Mouse (Mus musculus) lung, postnatal 0 days (tissue): ENCODE results near the gene Dnajc6. TPM values are rescaled to one million over a fixed set of nuclear protein-coding genes. Genes with fewer than 3 reads are reported as not detected.

Experiments
- ATAC-seq: fragments of 200-750 bp; cut with Nextera tagmentation; 2 replicates; pipeline ENCODE4 v1.8.0; 2017; ENCODE audit warnings: moderate library complexity
- DNase-seq: peaks from one replicate; pipeline ENCODE4 v3.0.0-alpha.2; 2016; ENCODE audit warnings: low spot score
- H3K27ac ChIP-seq: fragments of 300-500 bp; sonication (generic); 2 replicates; pipeline ENCODE4 v1.5.1; 2014; ENCODE audit warnings: antibody characterized with exemption, mild to moderate bottlenecking, low read length, mixed read lengths
- H3K27me3 ChIP-seq: fragments of 300-500 bp; sonication (generic); replicated peaks from 2 replicates; pipeline ENCODE4 v1.6.1; 2014; ENCODE audit warnings: low read length, mixed read lengths; ENCODE audit not compliant: insufficient read depth
- H3K36me3 ChIP-seq: fragments of 300-500 bp; sonication (generic); 2 replicates; pipeline ENCODE4 v1.6.1; 2014; ENCODE audit warnings: low read length, mixed read lengths; ENCODE audit not compliant: insufficient read depth
- H3K4me1 ChIP-seq: fragments of 300-500 bp; sonication (generic); 2 replicates; pipeline ENCODE4 v1.6.1; 2014; ENCODE audit warnings: antibody characterized with exemption, low read depth, low read length, mixed read lengths; ENCODE audit not compliant: insufficient read depth
- H3K4me2 ChIP-seq: fragments of 300-500 bp; sonication (generic); replicated peaks from 2 replicates; pipeline ENCODE4 v1.6.1; 2014; ENCODE audit warnings: low read depth, mild to moderate bottlenecking, low read length, moderate library complexity, mixed read lengths
- H3K4me3 ChIP-seq: fragments of 300-500 bp; sonication (generic); 2 replicates; pipeline ENCODE4 v1.5.1; 2014; ENCODE audit warnings: low read depth, low read length
- H3K9ac ChIP-seq: fragments of 300-500 bp; sonication (generic); replicated peaks from 2 replicates; pipeline ENCODE4 v1.6.1; 2014; ENCODE audit warnings: low read depth, mild to moderate bottlenecking
- H3K9me3 ChIP-seq: fragments of 300-500 bp; sonication (generic); 2 replicates; pipeline ENCODE4 v1.6.1; 2016; ENCODE audit warnings: low read length, mixed read lengths
- CTCF ChIP-seq: IDR thresholded peaks from 2 replicates; pipeline ENCODE4 v1.5.1; 2016; ENCODE audit warnings: antibody characterized with exemption, mild to moderate bottlenecking
- EP300 ChIP-seq: IDR thresholded peaks from 2 replicates; pipeline ENCODE4 v1.6.1; 2016; ENCODE audit warnings: antibody characterized with exemption, mild to moderate bottlenecking, control low read depth
- WGBS: fragments of 180-500 bp; shearing (Covaris S2); extraction: QIAGEN DNeasy Blood & Tissue Kit; methylation state at CpG from one replicate; pipeline ENCODE4 v1.1.7; 2014; 5-methylcytosine and 5-hydroxymethylcytosine counted together
- polyA plus RNA-seq: library from polyadenylated mRNA; unstranded; fragments of >200 nt; fragmentation: Nextera tagmentation; extraction: Ambion mirVana; gene quantifications from 2 replicates; pipeline ENCODE4 v1.2.1, GENCODE M21; 2015

Dnajc6 gene
- polyA plus RNA-seq, 1 experiment from 2014 or later = 0.14 TPM

GRCm38 (mm10) chr4:101508851-101509577 is 12.6 kb downstream of the Dnajc6 start:
- ATAC-seq (no peak), DNase-seq (no peak)
- Histone ChIP-seq H3K9me3 (no peaks in the 10 kb centered on the region), H3K9ac (no peak overlapping the region), H3K27me3 (peaks cover 7% of the 10 kb centered on the region; the same call in 1 of the 2 replicates), H3K4me3 (peak overlapping the region; percentile 17; the same call in 1 of the 2 replicates), H3K27ac (no peak overlapping the region), H3K4me1 (peaks cover 7% of the 10 kb centered on the region; the same call in 1 of the 2 replicates), H3K4me2 (peak overlapping the region; percentile 44), H3K36me3 (no peaks in the 10 kb centered on the region)
- TF ChIP-seq CTCF (no peak), EP300 (no peak)
- 9% methylated on average over 28 of the region's 30 CpGs for WGBS

GRCm38 (mm10) chr4:101510111-101510903 is 13.9 kb downstream of the Dnajc6 start:
- WGBS = 67% methylated on average over 8 of the region's 8 CpGs
- Histone ChIP-seq H3K4me1 (peaks cover 7% of the 10 kb centered on the region; the same call in 1 of the 2 replicates), H3K4me3 (no peak overlapping the region), H3K36me3 (no peaks in the 10 kb centered on the region), H3K27ac (no peak overlapping the region), H3K4me2 (no peak overlapping the region), H3K27me3 (peaks cover 7% of the 10 kb centered on the region; the same call in 1 of the 2 replicates), H3K9ac (no peak overlapping the region), H3K9me3 (no peaks in the 10 kb centered on the region)
- DNase-seq = no peak
- TF ChIP-seq EP300 = no peak
- no peak for TF ChIP-seq CTCF
- ATAC-seq = no peak

GRCm38 (mm10) chr4:101510904-101511210 is 14.4 kb downstream of the Dnajc6 start:
- peaks cover 7% of the 10 kb centered on the region; the same call in 1 of the 2 replicates for H3K4me1 ChIP-seq
- 55% methylated on average over 5 of the region's 5 CpGs for WGBS

GRCm38 (mm10) chr4:101511768-101512521 is 15.5 kb downstream of the Dnajc6 start:
- DNase-seq (no peak), ATAC-seq (no peak)
- 90% methylated on average over 5 of the region's 5 CpGs for WGBS

More at GRCm38 (mm10) chr4:101510904-101511210, 14.4 kb downstream of the Dnajc6 start:
- DNase-seq (no peak), ATAC-seq (no peak)
- Histone ChIP-seq H3K27ac (no peak overlapping the region), H3K9me3 (no peaks in the 10 kb centered on the region), H3K36me3 (no peaks in the 10 kb centered on the region), H3K27me3 (peaks cover 7% of the 10 kb centered on the region; the same call in 1 of the 2 replicates), H3K9ac (no peak overlapping the region), H3K4me3 (no peak overlapping the region), H3K4me2 (no peak overlapping the region)
- TF ChIP-seq CTCF = no peak
- TF ChIP-seq EP300 = no peak

GRCm38 (mm10) chr4:101513251-101513650 is 16.8 kb downstream of the Dnajc6 start:
- no peak overlapping the region for H3K4me3 ChIP-seq
- no peak for TF ChIP-seq CTCF
- no peak for TF ChIP-seq EP300
- H3K27ac ChIP-seq = no peak overlapping the region
- DNase-seq (no peak), ATAC-seq (no peak)
- no peaks in the 10 kb centered on the region for H3K9me3 ChIP-seq
- no peak overlapping the region for H3K4me2 ChIP-seq
- no peaks in the 10 kb centered on the region for H3K36me3 ChIP-seq
- peaks cover 7% of the 10 kb centered on the region; the same call in 1 of the 2 replicates for H3K27me3 ChIP-seq
- no peak overlapping the region for H3K9ac ChIP-seq
- peaks cover 7% of the 10 kb centered on the region; the same call in 1 of the 2 replicates for H3K4me1 ChIP-seq
- 87% methylated on average over 3 of the region's 3 CpGs for WGBS

More at GRCm38 (mm10) chr4:101511768-101512521, 15.5 kb downstream of the Dnajc6 start:
- Histone ChIP-seq H3K4me3 (no peak overlapping the region), H3K27me3 (peaks cover 7% of the 10 kb centered on the region; the same call in 1 of the 2 replicates), H3K4me2 (no peak overlapping the region), H3K4me1 (peaks cover 7% of the 10 kb centered on the region; the same call in 1 of the 2 replicates), H3K9me3 (no peaks in the 10 kb centered on the region), H3K27ac (no peak overlapping the region), H3K36me3 (no peaks in the 10 kb centered on the region), H3K9ac (no peak overlapping the region)
- TF ChIP-seq CTCF (no peak), EP300 (no peak)
